Mouse (Mus musculus) heart, embryonic 10.5 days (tissue): ENCODE data around the gene Gm12569. TPM values are rescaled to one million over a fixed set of nuclear protein-coding genes. Genes with fewer than 3 reads are reported as not detected.

ENCODE experiments used
- DNase-seq: peaks from one replicate; pipeline ENCODE4 v3.0.0-alpha.2; 2017; ENCODE audit warnings: low spot score
- H3K27ac ChIP-seq: fragments of 300-500 bp; sonication (generic); 2 replicates; pipeline ENCODE4 v1.5.1; 2016; ENCODE audit warnings: mild to moderate bottlenecking
- H3K27me3 ChIP-seq: fragments of 300-500 bp; sonication (generic); 2 replicates; pipeline ENCODE4 v1.6.1; 2016; ENCODE audit warnings: mild to moderate bottlenecking; ENCODE audit not compliant: poor library complexity, insufficient read depth, severe bottlenecking
- H3K36me3 ChIP-seq: fragments of 300-500 bp; sonication (generic); 2 replicates; pipeline ENCODE4 v1.6.1; 2016; ENCODE audit warnings: mild to moderate bottlenecking, moderate library complexity
- H3K4me1 ChIP-seq: fragments of 300-500 bp; sonication (generic); 2 replicates; pipeline ENCODE4 v1.6.1; 2016; ENCODE audit warnings: mild to moderate bottlenecking
- H3K4me3 ChIP-seq: fragments of 300-500 bp; sonication (generic); 2 replicates; pipeline ENCODE4 v1.5.1; 2016; ENCODE audit warnings: mild to moderate bottlenecking, moderate library complexity
- H3K9me3 ChIP-seq: fragments of 300-500 bp; sonication (generic); 2 replicates; pipeline ENCODE4 v1.6.1; 2016; ENCODE audit warnings: mild to moderate bottlenecking, moderate library complexity
- WGBS: fragments of 180-500 bp; shearing (Covaris S2); methylation state at CpG from one replicate; pipeline ENCODE4 v1.1.7; 2016; 5-methylcytosine and 5-hydroxymethylcytosine counted together
- polyA plus RNA-seq: library from polyadenylated mRNA; unstranded; fragments of >200 nt; fragmentation: Nextera tagmentation; extraction: Ambion mirVana; gene quantifications from 2 replicates; pipeline ENCODE4 v1.2.1, GENCODE M21; 2016

Gene Gm12569
- polyA plus RNA-seq: not detected in 2 replicates

- H3K9me3 ChIP-seq: no peaks in the 10 kb centered on the region
- H3K36me3 ChIP-seq: no peaks in the 10 kb centered on the region
- no peaks in the 10 kb centered on the region for H3K4me1 ChIP-seq
- no peak within 1 kb of the TSS for H3K27ac ChIP-seq
- H3K27me3 ChIP-seq: no peaks in the 10 kb centered on the region; the same call in 1 of the 2 replicates
- DNase-seq: no peak
- no peak within 1 kb of the TSS for H3K4me3 ChIP-seq
- 90% methylated on average over 11 of the region's 11 CpGs for WGBS
These were observed at the start of gene Gm12569 for GRCm38 (mm10) chr11:51220308-51220707. TSS of gene Gm12569 (plus strand) at chr11:51220473.

- WGBS: 80% methylated on average over 5 of the region's 5 CpGs
- no peak for DNase-seq
- H3K36me3 ChIP-seq: no peaks in the 10 kb centered on the region
- no peak overlapping the region for H3K4me3 ChIP-seq
- no peaks in the 10 kb centered on the region for H3K9me3 ChIP-seq
- H3K27ac ChIP-seq: no peak overlapping the region
- no peaks in the 10 kb centered on the region for H3K4me1 ChIP-seq
- H3K27me3 ChIP-seq: no peaks in the 10 kb centered on the region
These were observed 17.5 kb upstream of the Gm12569 start for GRCm38 (mm10) chr11:51202726-51203125.

- H3K4me1 ChIP-seq: no peaks in the 10 kb centered on the region
- no peaks in the 10 kb centered on the region for H3K36me3 ChIP-seq
- DNase-seq: peak; percentile 28
- no peak overlapping the region for H3K27ac ChIP-seq
- no peaks in the 10 kb centered on the region for H3K9me3 ChIP-seq
- 74% methylated on average over 3 of the region's 3 CpGs for WGBS
- no peak overlapping the region for H3K4me3 ChIP-seq
- H3K27me3 ChIP-seq: no peaks in the 10 kb centered on the region
These were observed 12.5 kb upstream of the Gm12569 start for GRCm38 (mm10) chr11:51207758-51208157.

GRCm38 (mm10) chr11:51211426-51211825 lies 8.8 kb upstream of the Gm12569 start:
- H3K4me1 ChIP-seq: no peaks in the 10 kb centered on the region
- no peaks in the 10 kb centered on the region for H3K9me3 ChIP-seq
- H3K27me3 ChIP-seq: no peaks in the 10 kb centered on the region
- H3K27ac ChIP-seq: no peak overlapping the region
- DNase-seq: peak; percentile 52
- no peaks in the 10 kb centered on the region for H3K36me3 ChIP-seq
- H3K4me3 ChIP-seq: no peak overlapping the region
- WGBS: 80% methylated on average over 5 of the region's 5 CpGs

GRCm38 (mm10) chr11:51214021-51214420 lies 6.3 kb upstream of the Gm12569 start:
- no peak overlapping the region for H3K27ac ChIP-seq
- DNase-seq: peak; percentile 33
- H3K27me3 ChIP-seq: no peaks in the 10 kb centered on the region
- H3K4me1 ChIP-seq: no peaks in the 10 kb centered on the region
- no peaks in the 10 kb centered on the region for H3K36me3 ChIP-seq
- no peak overlapping the region for H3K4me3 ChIP-seq
- WGBS: 82% methylated on average over 7 of the region's 7 CpGs
- H3K9me3 ChIP-seq: no peaks in the 10 kb centered on the region

- 80% methylated on average over 12 of the region's 12 CpGs for WGBS
- Histone ChIP-seq H3K4me1 (no peaks in the 10 kb centered on the region), H3K36me3 (no peaks in the 10 kb centered on the region), H3K4me3 (no peak overlapping the region), H3K9me3 (no peaks in the 10 kb centered on the region), H3K27me3 (no peaks in the 10 kb centered on the region; the same call in 1 of the 2 replicates), H3K27ac (no peak overlapping the region)
- DNase-seq: peak; percentile 58
These were observed 785 bp upstream of the Gm12569 start for GRCm38 (mm10) chr11:51219396-51219980.

GRCm38 (mm10) chr11:51227104-51227503 lies 6.8 kb downstream of the Gm12569 start:
- Histone ChIP-seq H3K27me3 (no peaks in the 10 kb centered on the region; the same call in 1 of the 2 replicates), H3K27ac (no peak overlapping the region), H3K4me1 (no peaks in the 10 kb centered on the region), H3K4me3 (no peak overlapping the region), H3K36me3 (no peaks in the 10 kb centered on the region), H3K9me3 (no peaks in the 10 kb centered on the region)
- DNase-seq: peak; percentile 43
- WGBS: 83% methylated on average over 4 of the region's 4 CpGs

GRCm38 (mm10) chr11:51234626-51235025 lies 14.4 kb downstream of the Gm12569 start:
- DNase-seq: peak; percentile 60
- WGBS: 78% methylated on average over 9 of the region's 9 CpGs
- no peaks in the 10 kb centered on the region for H3K27me3 ChIP-seq

GRCm38 (mm10) chr11:51242897-51243296 lies 22.6 kb downstream of the Gm12569 start:
- Histone ChIP-seq H3K36me3 (no peaks in the 10 kb centered on the region), H3K4me1 (no peaks in the 10 kb centered on the region), H3K27ac (no peak overlapping the region), H3K9me3 (no peaks in the 10 kb centered on the region), H3K27me3 (peaks cover 7% of the 10 kb centered on the region; the same call in 1 of the 2 replicates), H3K4me3 (no peak overlapping the region)
- 74% methylated on average over 2 of the region's 2 CpGs for WGBS
- no peak for DNase-seq

More at GRCm38 (mm10) chr11:51234626-51235025, 14.4 kb downstream of the Gm12569 start:
- H3K4me3 ChIP-seq: no peak overlapping the region
- H3K9me3 ChIP-seq: no peaks in the 10 kb centered on the region
- H3K4me1 ChIP-seq: no peaks in the 10 kb centered on the region
- H3K27ac ChIP-seq: no peak overlapping the region
- no peaks in the 10 kb centered on the region for H3K36me3 ChIP-seq

GRCm38 (mm10) chr11:51257006-51257405 lies 36.7 kb downstream of the Gm12569 start:
- no peak overlapping the region for H3K4me3 ChIP-seq
- H3K9me3 ChIP-seq: no peaks in the 10 kb centered on the region
- H3K27me3 ChIP-seq: no peaks in the 10 kb centered on the region
- DNase-seq: no peak
- H3K4me1 ChIP-seq: no peaks in the 10 kb centered on the region
- no peaks in the 10 kb centered on the region for H3K36me3 ChIP-seq
- WGBS: 81% methylated on average over 4 of the region's 4 CpGs
- H3K27ac ChIP-seq: no peak overlapping the region

GRCm38 (mm10) chr11:51261680-51262219 lies 41.5 kb downstream of the Gm12569 start, which contains the start of gene Clk4:
TSS of gene Clk4 (plus strand) at chr11:51261730.
- H3K4me1 ChIP-seq: peaks cover 23% of the 10 kb centered on the region
- DNase-seq: no peak
- H3K36me3 ChIP-seq: no peaks in the 10 kb centered on the region
- H3K27ac ChIP-seq: peak within 1 kb of the TSS; percentile 99
- no peaks in the 10 kb centered on the region for H3K27me3 ChIP-seq
- no peaks in the 10 kb centered on the region for H3K9me3 ChIP-seq
- 78% methylated on average over 3 of the region's 3 CpGs for WGBS
- peak within 1 kb of the TSS; percentile 97 for H3K4me3 ChIP-seq

GRCm38 (mm10) chr11:51262342-51263285 lies 42.3 kb downstream of the Gm12569 start, which contains the start of gene BC049762:
TSS of gene BC049762 (minus strand) at chr11:51263046.
- Histone ChIP-seq H3K9me3 (no peaks in the 10 kb centered on the region), H3K27me3 (no peaks in the 10 kb centered on the region), H3K36me3 (peaks cover 8% of the 10 kb centered on the region), H3K27ac (peak within 1 kb of the TSS; percentile 99), H3K4me3 (peak within 1 kb of the TSS; percentile 97), H3K4me1 (peaks cover 23% of the 10 kb centered on the region)
- WGBS: 8% methylated on average over 57 of the region's 57 CpGs
- peak; percentile 98 for DNase-seq
